Mouse (Mus musculus): Measurements from ENCODE around the gene Lipe. TPM values are rescaled to one million over a fixed set of nuclear protein-coding genes. Genes with fewer than 3 reads are reported as not detected.
"Not testable (repeated sequence)": the region's sequence is repeated elsewhere in the genome, so short reads cannot be mapped to it uniquely, and the experiment has no call there.

Lipe gene
- polyA plus RNA-seq, 1 experiment from 2014 or later, result 9.1 TPM

GRCm38 (mm10) chr7:25433781-25434560 lies 35.5 kb upstream of the Lipe start:
- no peak overlapping the region; the same call in 1 of the 2 replicates for H3K9ac ChIP-seq (ENCODE audit: low read depth, low read length)
- no peak for ATAC-seq
- no peaks in the 10 kb centered on the region for H3K9me3 ChIP-seq (ENCODE audit: control insufficient read depth, low read length)
- WGBS, result 81% methylated on average over 9 of the region's 9 CpGs
- H3K4me3 ChIP-seq (ENCODE audit: low read length), result no peak overlapping the region
- H3K36me3 ChIP-seq (ENCODE audit: control insufficient read depth, insufficient read depth, low read length), result no peaks in the 10 kb centered on the region
- peaks cover 10% of the 10 kb centered on the region for H3K4me1 ChIP-seq (ENCODE audit: control insufficient read depth, insufficient read depth, low read length)
- no peaks in the 10 kb centered on the region for H3K27me3 ChIP-seq (replicated peaks; ENCODE audit: control insufficient read depth, insufficient read depth, low read length)
- no peak overlapping the region for H3K4me2 ChIP-seq (ENCODE audit: low read depth, low read length)
- peak overlapping the region; percentile 75 for H3K27ac ChIP-seq (ENCODE audit: low read length)

- H3K4me3 ChIP-seq (ENCODE audit: low read length), result no peak overlapping the region
- H3K9me3 ChIP-seq (ENCODE audit: control insufficient read depth, low read length), result no peaks in the 10 kb centered on the region
- ATAC-seq, result peak; percentile 72
- no peak overlapping the region for H3K4me2 ChIP-seq (ENCODE audit: low read depth, low read length)
- H3K9ac ChIP-seq (ENCODE audit: low read depth, low read length), result no peak overlapping the region
- no peaks in the 10 kb centered on the region for H3K36me3 ChIP-seq (ENCODE audit: control insufficient read depth, insufficient read depth, low read length)
- H3K27ac ChIP-seq (ENCODE audit: low read length), result peak overlapping the region; percentile 75
- no peaks in the 10 kb centered on the region for H3K27me3 ChIP-seq (replicated peaks; ENCODE audit: control insufficient read depth, insufficient read depth, low read length)
- H3K4me1 ChIP-seq (ENCODE audit: control insufficient read depth, insufficient read depth, low read length), result peaks cover 10% of the 10 kb centered on the region
- 15% methylated on average over 5 of the region's 5 CpGs for WGBS
Observed at GRCm38 (mm10) chr7:25433007-25433541, 34.6 kb upstream of the Lipe start.

- no peaks in the 10 kb centered on the region for H3K27me3 ChIP-seq (replicated peaks; ENCODE audit: control insufficient read depth, insufficient read depth, low read length)
- H3K9me3 ChIP-seq (ENCODE audit: control insufficient read depth, low read length), result no peaks in the 10 kb centered on the region
- H3K9ac ChIP-seq (ENCODE audit: low read depth, low read length), result no peak overlapping the region
- 87% methylated on average over 6 of the region's 6 CpGs for WGBS
- H3K4me1 ChIP-seq (ENCODE audit: control insufficient read depth, insufficient read depth, low read length), result peaks cover 10% of the 10 kb centered on the region
- H3K4me3 ChIP-seq (ENCODE audit: low read length), result no peak overlapping the region
- H3K4me2 ChIP-seq (ENCODE audit: low read depth, low read length), result no peak overlapping the region
- no peaks in the 10 kb centered on the region for H3K36me3 ChIP-seq (ENCODE audit: control insufficient read depth, insufficient read depth, low read length)
- ATAC-seq, result no peak
- H3K27ac ChIP-seq (ENCODE audit: low read length), result peak overlapping the region; percentile 20
Observed at GRCm38 (mm10) chr7:25432381-25432780, 33.9 kb upstream of the Lipe start.

- H3K27me3 ChIP-seq (replicated peaks; ENCODE audit: control insufficient read depth, insufficient read depth, low read length), result no peaks in the 10 kb centered on the region
- H3K4me1 ChIP-seq (ENCODE audit: control insufficient read depth, insufficient read depth, low read length), result peaks cover 10% of the 10 kb centered on the region
- no peaks in the 10 kb centered on the region for H3K9me3 ChIP-seq (ENCODE audit: control insufficient read depth, low read length)
- no peak overlapping the region for H3K9ac ChIP-seq (ENCODE audit: low read depth, low read length)
- H3K4me2 ChIP-seq (ENCODE audit: low read depth, low read length), result no peak overlapping the region
- H3K4me3 ChIP-seq (ENCODE audit: low read length), result no peak overlapping the region
- no peaks in the 10 kb centered on the region for H3K36me3 ChIP-seq (ENCODE audit: control insufficient read depth, insufficient read depth, low read length)
- ATAC-seq, result peak; percentile 91
- H3K27ac ChIP-seq (ENCODE audit: low read length), result peak overlapping the region; percentile 81
- 62% methylated on average over 4 of the region's 4 CpGs for WGBS
Observed at GRCm38 (mm10) chr7:25429886-25430784, 31.6 kb upstream of the Lipe start.

GRCm38 (mm10) chr7:25428321-25428720 lies 29.8 kb upstream of the Lipe start:
- no peak for ATAC-seq
- no peak overlapping the region for H3K9ac ChIP-seq (ENCODE audit: low read depth, low read length)
- no peak overlapping the region for H3K4me3 ChIP-seq (ENCODE audit: low read length)
- H3K36me3 ChIP-seq (ENCODE audit: control insufficient read depth, insufficient read depth, low read length), result no peaks in the 10 kb centered on the region
- WGBS, result 77% methylated on average over 3 of the region's 3 CpGs
- no peak overlapping the region for H3K4me2 ChIP-seq (ENCODE audit: low read depth, low read length)
- no peak overlapping the region for H3K27ac ChIP-seq (ENCODE audit: low read length)
- H3K27me3 ChIP-seq (replicated peaks; ENCODE audit: control insufficient read depth, insufficient read depth, low read length), result no peaks in the 10 kb centered on the region
- H3K4me1 ChIP-seq (ENCODE audit: control insufficient read depth, insufficient read depth, low read length), result peaks cover 8% of the 10 kb centered on the region
- H3K9me3 ChIP-seq (ENCODE audit: control insufficient read depth, low read length), result no peaks in the 10 kb centered on the region

- H3K9ac ChIP-seq (ENCODE audit: low read depth, low read length), result no peak overlapping the region
- H3K4me1 ChIP-seq (ENCODE audit: control insufficient read depth, insufficient read depth, low read length), result no peaks in the 10 kb centered on the region; the same call in 1 of the 2 replicates
- no peak overlapping the region for H3K27ac ChIP-seq (ENCODE audit: low read length)
- H3K4me2 ChIP-seq (ENCODE audit: low read depth, low read length), result no peak overlapping the region
- no peaks in the 10 kb centered on the region for H3K9me3 ChIP-seq (ENCODE audit: control insufficient read depth, low read length)
- WGBS, result 84% methylated on average over 5 of the region's 5 CpGs
- H3K36me3 ChIP-seq (ENCODE audit: control insufficient read depth, insufficient read depth, low read length), result no peaks in the 10 kb centered on the region
- no peak overlapping the region for H3K4me3 ChIP-seq (ENCODE audit: low read length)
- no peaks in the 10 kb centered on the region for H3K27me3 ChIP-seq (replicated peaks; ENCODE audit: control insufficient read depth, insufficient read depth, low read length)
- no peak for ATAC-seq
Observed at GRCm38 (mm10) chr7:25427144-25427543, 28.6 kb upstream of the Lipe start.

GRCm38 (mm10) chr7:25426380-25426779 lies 27.9 kb upstream of the Lipe start:
- not testable (repeated sequence) for H3K9ac ChIP-seq (ENCODE audit: low read depth, low read length); H3K4me2 ChIP-seq (ENCODE audit: low read depth, low read length); H3K27me3 ChIP-seq (replicated peaks; ENCODE audit: control insufficient read depth, insufficient read depth, low read length); ATAC-seq; H3K36me3 ChIP-seq (ENCODE audit: control insufficient read depth, insufficient read depth, low read length); H3K27ac ChIP-seq (ENCODE audit: low read length); H3K4me1 ChIP-seq (ENCODE audit: control insufficient read depth, insufficient read depth, low read length); H3K9me3 ChIP-seq (ENCODE audit: control insufficient read depth, low read length); H3K4me3 ChIP-seq (ENCODE audit: low read length)
- 91% methylated on average over 4 of the region's 4 CpGs for WGBS

- no peaks in the 10 kb centered on the region for H3K4me1 ChIP-seq (ENCODE audit: control insufficient read depth, insufficient read depth, low read length)
- H3K27me3 ChIP-seq (replicated peaks; ENCODE audit: control insufficient read depth, insufficient read depth, low read length), result no peaks in the 10 kb centered on the region
- H3K36me3 ChIP-seq (ENCODE audit: control insufficient read depth, insufficient read depth, low read length), result no peaks in the 10 kb centered on the region
- H3K27ac ChIP-seq (ENCODE audit: low read length), result no peak overlapping the region
- no peak overlapping the region for H3K9ac ChIP-seq (ENCODE audit: low read depth, low read length)
- H3K4me3 ChIP-seq (ENCODE audit: low read length), result no peak overlapping the region
- 40% methylated on average over 4 of the region's 4 CpGs for WGBS
- no peak overlapping the region for H3K4me2 ChIP-seq (ENCODE audit: low read depth, low read length)
- H3K9me3 ChIP-seq (ENCODE audit: control insufficient read depth, low read length), result no peaks in the 10 kb centered on the region
- peak; percentile 50; the same call in 1 of the 2 replicates for ATAC-seq
Observed at GRCm38 (mm10) chr7:25424429-25424828, 25.9 kb upstream of the Lipe start.

GRCm38 (mm10) chr7:25422286-25422841 lies 23.9 kb upstream of the Lipe start:
- H3K27ac ChIP-seq (ENCODE audit: low read length), result no peak overlapping the region

More at GRCm38 (mm10) chr7:25422286-25422841, 23.9 kb upstream of the Lipe start:
- H3K9me3 ChIP-seq (ENCODE audit: control insufficient read depth, low read length), result no peaks in the 10 kb centered on the region
- no peaks in the 10 kb centered on the region for H3K4me1 ChIP-seq (ENCODE audit: control insufficient read depth, insufficient read depth, low read length)
- H3K27me3 ChIP-seq (replicated peaks; ENCODE audit: control insufficient read depth, insufficient read depth, low read length), result no peaks in the 10 kb centered on the region
- H3K9ac ChIP-seq (ENCODE audit: low read depth, low read length), result no peak overlapping the region
- ATAC-seq, result no peak
- no peak overlapping the region for H3K4me2 ChIP-seq (ENCODE audit: low read depth, low read length)
- 81% methylated on average over 16 of the region's 16 CpGs for WGBS
- H3K4me3 ChIP-seq (ENCODE audit: low read length), result no peak overlapping the region
- no peaks in the 10 kb centered on the region for H3K36me3 ChIP-seq (ENCODE audit: control insufficient read depth, insufficient read depth, low read length)
